Mouse (Mus musculus): Measurements from ENCODE around the gene Gm7029. TPM values are rescaled to one million over a fixed set of nuclear protein-coding genes. Genes with fewer than 3 reads are reported as not detected.
"Not testable (repeated sequence)": the region's sequence is repeated elsewhere in the genome, so short reads cannot be mapped to it uniquely, and the experiment has no call there.

The Gm7029 gene
- not detected for total RNA-seq (2021)

DNA sequence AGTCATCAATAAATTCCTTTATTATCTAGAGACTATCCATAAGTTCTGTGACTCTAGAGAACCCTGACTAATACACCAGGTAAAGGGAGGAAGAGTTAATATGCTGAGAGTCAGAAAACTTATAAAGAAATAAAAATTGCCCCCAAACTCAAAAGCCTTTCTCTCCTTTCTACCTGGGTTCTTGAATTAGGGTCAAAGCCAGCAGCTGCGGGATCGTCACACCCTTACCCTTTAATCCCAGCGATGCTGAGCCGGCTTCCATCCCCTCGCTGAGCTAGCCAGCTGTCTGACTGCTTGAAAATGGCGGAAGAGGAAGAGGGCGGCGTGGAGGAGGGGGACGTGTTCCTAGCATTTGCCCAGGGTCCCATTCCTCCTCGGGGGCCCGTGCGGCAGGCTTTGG lies at the start of gene Gm7029:
Gene Gm7029, plus strand, starts transcription at position 301 of the 400 bp plus-strand sequence.
- DNase-seq (ENCODE audit: extremely low spot score in 1 of 2, low spot score in 2 of 2); intact Hi-C loops (cut with DNase I): not testable (repeated sequence)

DNA sequence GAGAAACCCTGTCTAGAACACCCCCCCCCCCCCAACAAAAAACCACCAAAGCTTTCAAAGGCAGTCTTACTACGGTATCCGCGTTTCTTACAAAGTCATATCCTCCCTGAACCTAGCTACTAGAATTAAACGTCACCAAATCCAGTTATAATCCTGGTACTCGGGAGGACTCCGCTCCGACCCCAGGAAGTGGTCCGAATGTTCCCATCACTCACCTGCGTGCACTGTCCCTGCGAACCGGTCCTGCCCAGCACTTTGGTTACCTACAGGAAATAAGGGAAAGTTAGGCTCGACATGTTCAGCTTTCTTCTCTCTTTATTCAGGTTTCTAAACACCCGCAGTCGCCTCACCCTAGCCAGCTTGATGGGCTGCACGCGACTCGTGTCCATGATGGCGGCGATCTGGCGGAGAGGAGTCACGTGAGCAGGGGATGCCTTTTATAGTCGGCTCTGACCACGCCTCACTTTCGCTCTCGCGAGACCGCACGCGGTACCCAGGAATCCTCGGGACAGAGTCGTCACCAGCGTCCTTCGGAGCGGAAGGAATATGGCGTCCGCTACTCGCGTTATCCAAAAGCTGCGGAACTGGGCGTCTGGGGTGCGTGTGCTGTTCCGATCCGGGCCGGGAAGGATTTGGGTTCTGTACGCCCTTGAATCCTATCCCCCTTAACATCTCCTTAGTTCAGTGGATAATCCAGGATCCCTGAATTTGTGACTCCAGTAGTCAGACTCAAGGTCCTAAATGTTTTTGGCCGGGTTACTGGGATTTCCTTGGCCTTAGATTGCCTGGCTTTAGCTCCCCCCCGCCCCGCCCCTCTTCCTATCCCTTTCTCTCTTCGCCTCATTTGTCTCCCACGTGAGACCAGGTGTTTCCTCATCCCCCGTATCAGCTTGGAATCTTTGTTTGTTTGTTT lies 49.3 kb upstream of the Gm7029 start, which contains the start of the genes Rps28 and Ndufa7:
Gene Rps28, minus strand, starts transcription at position 479 of the 913 bp plus-strand sequence.
Gene Ndufa7, plus strand, starts transcription at position 489 of the 913 bp plus-strand sequence.
- intact Hi-C loops (cut with DNase I), result no loop called here
- peak; percentile 97 to 99 for DNase-seq (ENCODE audit: extremely low spot score in 1 of 2, low spot score in 2 of 2)

GRCm38 (mm10) chr17:33824997-33825330 lies 48.7 kb upstream of the Gm7029 start:
- intact Hi-C loops (cut with DNase I); DNase-seq (ENCODE audit: extremely low spot score in 1 of 2, low spot score in 2 of 2): not testable (repeated sequence)

DNA sequence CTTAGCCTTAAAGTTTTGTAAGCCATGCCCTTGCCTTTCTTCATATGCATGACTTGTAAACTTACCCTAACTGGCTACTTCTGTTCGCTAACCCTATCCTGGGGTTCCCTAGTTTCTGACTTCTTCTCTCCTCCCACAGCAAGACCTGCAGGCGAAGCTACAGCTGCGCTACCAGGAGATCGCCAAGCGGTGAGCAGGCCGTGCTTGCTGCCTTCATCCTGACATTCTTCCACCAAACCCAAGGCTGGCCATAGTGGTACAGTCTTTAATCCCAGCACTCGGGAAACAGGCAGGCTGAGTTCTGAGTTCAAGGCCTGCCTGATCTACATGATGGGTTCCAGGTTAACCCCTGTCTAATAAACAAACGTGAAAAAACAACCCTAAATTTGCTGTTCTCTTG lies 48.2 kb upstream of the Gm7029 start:
- intact Hi-C loops (cut with DNase I), result no loop called here

DNA sequence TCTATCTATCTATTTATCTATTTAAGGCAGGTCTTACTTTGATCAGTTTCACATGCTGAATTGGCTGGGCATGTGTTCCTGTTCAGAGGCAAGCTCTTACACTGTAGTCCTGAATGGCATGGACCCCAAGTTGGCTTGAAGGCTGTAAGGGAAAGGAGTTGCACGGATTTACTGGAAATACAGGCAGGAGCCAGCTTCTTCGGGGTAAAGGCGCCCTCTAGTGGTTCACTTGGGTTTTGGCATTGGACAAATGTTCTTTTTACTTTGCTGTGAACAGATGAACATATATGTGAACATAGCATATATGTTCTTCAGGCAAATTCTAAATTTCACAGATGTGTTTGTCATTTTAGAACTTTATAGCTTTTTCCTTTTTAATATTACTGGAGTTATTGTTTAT lies 46.8 kb upstream of the Gm7029 start:
- peak; percentile 71 to 72 for DNase-seq (ENCODE audit: extremely low spot score in 1 of 2, low spot score in 2 of 2)
- intact Hi-C loops (cut with DNase I), result no loop called here

More for the DNA sequence above, 48.2 kb upstream of the Gm7029 start:
- DNase-seq (ENCODE audit: extremely low spot score in 1 of 2, low spot score in 2 of 2), result no peak

GRCm38 (mm10) chr17:33828892-33829291 lies 44.7 kb upstream of the Gm7029 start:
- intact Hi-C loops (cut with DNase I), result no loop called here
- peak in 1 of 2 experiments; percentile 86 for DNase-seq (ENCODE audit: extremely low spot score in 1 of 2, low spot score in 2 of 2)

DNA sequence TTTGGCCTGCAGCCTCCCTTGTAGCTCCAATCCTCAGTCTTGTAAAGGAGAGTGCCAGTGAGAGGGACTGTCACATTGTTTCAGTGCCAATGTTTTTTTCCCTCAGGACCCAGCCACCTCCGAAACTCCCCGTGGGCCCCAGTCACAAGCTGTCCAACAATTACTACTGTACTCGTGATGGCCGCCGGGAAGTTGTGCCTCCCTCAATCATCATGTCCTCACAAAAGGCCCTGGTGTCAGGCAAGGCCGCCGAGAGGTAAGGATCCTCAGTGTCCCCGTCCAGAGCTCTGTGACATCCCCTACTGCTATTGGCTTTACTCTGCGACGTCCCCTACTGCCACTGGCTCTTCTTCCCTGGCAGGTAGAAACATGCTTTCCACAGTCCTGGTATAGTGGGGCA lies 44.1 kb upstream of the Gm7029 start:
- peak in 1 of 2 experiments; percentile 34 for DNase-seq (ENCODE audit: extremely low spot score in 1 of 2, low spot score in 2 of 2)
- intact Hi-C loops (cut with DNase I), result no loop called here

GRCm38 (mm10) chr17:33842966-33843795 lies 30.5 kb upstream of the Gm7029 start, which contains the start of gene Cd320:
Gene Cd320 (plus strand): TSS chr17:33843091.
- DNase-seq (ENCODE audit: extremely low spot score in 1 of 2, low spot score in 2 of 2), result peak; percentile 86 to 94
- intact Hi-C loops (cut with DNase I), result no loop called here

DNA sequence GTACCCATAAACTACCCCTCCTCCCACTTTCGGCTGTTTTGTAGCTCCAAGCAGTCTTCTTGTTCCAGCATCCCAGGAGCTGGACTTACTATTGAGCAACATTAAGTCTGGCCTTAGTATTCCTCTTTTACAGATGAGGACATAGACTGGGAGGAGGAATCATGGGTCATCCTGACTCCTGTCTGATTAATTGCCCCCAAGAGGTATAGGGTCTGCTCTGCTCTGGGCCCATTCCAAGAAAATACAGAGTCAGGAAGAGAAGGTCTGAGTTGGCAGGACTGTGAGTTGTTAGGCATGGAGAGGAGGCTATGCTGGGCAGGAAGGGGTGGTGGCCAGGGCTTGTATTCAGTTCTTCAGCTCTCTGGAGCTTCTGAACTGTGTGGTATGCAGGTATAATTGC lies 29.4 kb upstream of the Gm7029 start:
- intact Hi-C loops (cut with DNase I), result no loop called here
- DNase-seq (ENCODE audit: extremely low spot score in 1 of 2, low spot score in 2 of 2), result no peak

DNA sequence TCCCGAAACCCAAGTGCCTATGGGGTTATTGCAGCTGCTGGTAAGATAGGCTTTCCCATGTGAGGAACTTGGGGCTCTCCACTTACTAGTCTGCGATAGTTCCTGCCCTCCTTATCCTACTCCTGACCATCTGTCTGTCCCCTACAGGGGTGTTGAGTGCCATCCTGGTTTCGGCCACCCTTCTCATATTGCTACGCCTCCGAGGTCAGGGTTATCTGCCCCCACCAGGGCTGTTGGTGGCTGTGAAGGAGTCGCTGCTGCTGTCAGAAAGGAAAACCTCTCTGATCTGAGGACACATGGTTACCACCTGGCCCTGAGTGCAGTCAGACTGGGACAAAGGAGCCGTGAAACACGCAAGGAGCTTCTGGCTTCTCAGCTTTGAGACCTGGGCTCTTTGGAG lies 25.5 kb upstream of the Gm7029 start:
- intact Hi-C loops (cut with DNase I), result no loop called here
- DNase-seq (ENCODE audit: extremely low spot score in 1 of 2, low spot score in 2 of 2), result no peak

DNA sequence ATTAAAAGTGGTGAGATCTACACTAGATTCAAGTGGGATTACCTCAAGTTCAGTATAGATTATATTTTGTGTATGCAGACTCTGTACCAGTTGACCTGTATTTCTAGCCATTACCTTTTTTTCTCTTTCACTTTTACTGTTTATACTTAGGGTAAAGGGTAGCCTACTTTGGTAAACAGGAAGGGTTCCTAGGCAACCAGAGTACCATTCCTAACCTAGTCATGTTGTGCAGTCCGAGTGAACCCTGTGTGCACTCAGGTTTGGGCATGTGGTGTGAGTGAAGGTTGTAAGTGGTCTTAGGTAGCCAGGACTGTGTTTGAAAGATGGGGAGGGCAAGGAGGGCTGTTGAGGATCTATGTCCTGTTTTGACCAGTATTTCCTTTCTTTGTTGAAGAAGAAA lies 22.3 kb upstream of the Gm7029 start:
- intact Hi-C loops (cut with DNase I), result no loop called here
- no peak for DNase-seq (ENCODE audit: extremely low spot score in 1 of 2, low spot score in 2 of 2)

GRCm38 (mm10) chr17:33857816-33858215 lies 15.8 kb upstream of the Gm7029 start:
- intact Hi-C loops (cut with DNase I), result no loop called here
- DNase-seq (ENCODE audit: extremely low spot score in 1 of 2, low spot score in 2 of 2), result no peak

GRCm38 (mm10) chr17:33865330-33866030 lies 8.2 kb upstream of the Gm7029 start:
- intact Hi-C loops (cut with DNase I), result no loop called here
- peak; percentile 68 to 79 for DNase-seq (ENCODE audit: extremely low spot score in 1 of 2, low spot score in 2 of 2)

DNA sequence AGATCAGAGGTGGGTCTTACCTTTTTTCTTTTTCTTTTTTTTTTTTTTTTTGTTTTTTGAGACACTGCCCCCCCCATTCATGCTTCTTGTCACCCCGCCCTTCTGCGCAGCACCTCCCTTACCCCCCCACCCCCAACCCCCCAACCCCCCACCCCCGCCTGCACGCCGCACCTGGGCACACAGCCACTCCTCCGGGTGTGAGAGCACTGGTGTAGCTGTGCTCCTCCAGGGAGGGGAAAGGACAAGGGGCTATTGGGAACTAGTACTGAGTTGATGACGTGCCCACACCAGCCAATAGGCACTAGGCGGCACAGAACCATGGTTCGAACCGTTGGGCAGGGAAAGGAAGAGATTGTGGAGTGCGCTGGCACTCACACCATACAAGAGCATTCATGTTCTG lies 774 bp downstream of the Gm7029 start:
- intact Hi-C loops (cut with DNase I), result no loop called here
- DNase-seq (ENCODE audit: extremely low spot score in 1 of 2, low spot score in 2 of 2), result no peak

- intact Hi-C loops (cut with DNase I), result not testable (repeated sequence)
- peak in 1 of 2 experiments; percentile 48 for DNase-seq (ENCODE audit: extremely low spot score in 1 of 2, low spot score in 2 of 2)
These were observed 2.2 kb downstream of the Gm7029 start for GRCm38 (mm10) chr17:33875797-33876196.

DNA sequence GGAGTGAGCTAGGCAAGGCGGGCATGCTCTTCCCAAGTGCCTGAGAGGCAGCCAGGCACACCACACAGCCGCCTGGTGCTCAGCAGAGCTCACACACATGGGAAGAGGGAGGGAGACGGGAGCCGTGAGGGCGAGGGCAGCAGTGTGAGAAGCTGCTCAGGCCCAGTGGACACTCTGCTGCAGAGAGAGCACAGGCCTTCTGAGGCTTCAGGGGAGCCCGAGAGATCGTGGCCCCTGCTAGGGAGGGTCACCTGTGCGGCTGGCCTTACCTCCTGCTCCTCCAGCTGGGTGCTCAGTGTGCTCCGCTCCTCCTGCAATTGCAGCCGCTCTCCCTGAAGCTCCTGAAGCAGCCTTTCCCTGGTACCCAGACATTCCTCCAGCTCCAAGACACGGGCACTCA lies 10.7 kb downstream of the Gm7029 start:
- DNase-seq (ENCODE audit: extremely low spot score in 1 of 2, low spot score in 2 of 2); intact Hi-C loops (cut with DNase I): not testable (repeated sequence)

DNA sequence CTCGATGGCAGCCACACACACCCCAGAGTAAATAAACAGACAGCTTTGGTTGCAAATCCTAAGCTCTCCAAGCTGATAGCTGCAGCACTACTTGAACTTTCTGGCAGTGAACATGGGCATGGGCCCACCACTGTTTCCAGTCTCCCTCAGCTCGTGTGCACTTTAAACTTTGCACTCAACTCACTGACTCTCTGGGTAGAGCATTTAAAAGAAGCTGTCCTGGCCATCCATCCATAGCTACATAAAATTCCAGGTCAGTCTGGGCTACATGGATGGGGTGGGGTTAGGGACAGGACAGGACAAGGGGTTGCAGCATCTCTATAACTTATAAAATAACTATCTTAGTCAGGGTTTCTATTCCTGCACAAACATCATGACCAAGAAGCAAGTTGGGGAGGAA lies 14.2 kb downstream of the Gm7029 start:
- DNase-seq (ENCODE audit: extremely low spot score in 1 of 2, low spot score in 2 of 2), result not testable (repeated sequence)

GRCm38 (mm10) chr17:33888230-33888629 lies 14.6 kb downstream of the Gm7029 start:
- intact Hi-C loops (cut with DNase I); DNase-seq (ENCODE audit: extremely low spot score in 1 of 2, low spot score in 2 of 2): not testable (repeated sequence)

More for the DNA sequence above, 14.2 kb downstream of the Gm7029 start:
- intact Hi-C loops (cut with DNase I), result not testable (repeated sequence)

All from left cerebral cortex, postnatal 10 days (tissue).